In the genomic region with DNA sequence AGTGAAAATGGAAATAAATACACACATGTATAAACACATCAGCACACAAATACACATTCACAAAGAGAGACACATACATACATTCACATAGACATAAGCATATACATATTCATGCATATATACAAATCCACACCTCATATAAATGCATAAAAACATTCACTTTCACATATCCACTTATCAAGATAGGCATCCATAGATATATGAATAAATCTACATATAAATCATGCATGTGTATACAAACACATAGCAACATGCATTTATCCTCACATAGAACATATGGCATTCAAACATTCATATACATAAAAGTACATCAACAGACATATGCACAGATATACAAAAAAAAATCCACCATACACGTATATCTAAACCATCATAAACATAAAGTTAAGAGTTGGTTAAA, we compare ENCODE assay signal across 17 mouse cellular contexts.
"Had no signal": no experiment of that assay in that cellular context is flagged by ENCODE, and none has a peak within 500 bp of the region (broad histone marks: within the 10 kb centered on the region; RNA-seq: fewer than 3 reads in every experiment).

No protein-coding gene starts in this region.

- H3K9me3 ChIP-seq: lung, embryonic 15.5 days; megakaryocyte, embryonic 14.5 days; midbrain, embryonic 13.5 days; midbrain, embryonic 15.5 days; neural tube, embryonic 12.5 days; stomach, embryonic 15.5 days had no signal

- H3K27ac ChIP-seq: lung, embryonic 15.5 days; macrophage; midbrain, embryonic 13.5 days; midbrain, embryonic 15.5 days; neural tube, embryonic 12.5 days; stomach, embryonic 15.5 days; stomach, postnatal 0 days had no signal

- H3K27me3 ChIP-seq: lung, embryonic 15.5 days; megakaryocyte, embryonic 14.5 days; midbrain, embryonic 13.5 days; midbrain, embryonic 15.5 days; neural tube, embryonic 12.5 days; stomach, embryonic 15.5 days had no signal

- H3K4me2 ChIP-seq: lung, embryonic 15.5 days; midbrain, embryonic 11.5 days; midbrain, embryonic 13.5 days; midbrain, embryonic 15.5 days; neural tube, embryonic 12.5 days; stomach, embryonic 15.5 days had no signal

- ATAC-seq: lung, postnatal 0 days; midbrain, embryonic 13.5 days; midbrain, embryonic 15.5 days had no signal

- H3K4me3 ChIP-seq: lung, embryonic 15.5 days; megakaryocyte, embryonic 14.5 days; midbrain, embryonic 13.5 days; midbrain, embryonic 15.5 days; neural tube, embryonic 12.5 days; stomach, embryonic 15.5 days had no signal

- H3K4me1 ChIP-seq: lung, embryonic 15.5 days; megakaryocyte, embryonic 14.5 days; midbrain, embryonic 13.5 days; midbrain, embryonic 15.5 days; neural tube, embryonic 12.5 days; stomach, embryonic 15.5 days had no signal

- H3K9ac ChIP-seq: lung, embryonic 15.5 days; midbrain, embryonic 13.5 days; midbrain, embryonic 15.5 days; neural tube, embryonic 12.5 days; stomach, embryonic 15.5 days had no signal

- H3K36me3 ChIP-seq: lung, embryonic 15.5 days; midbrain, embryonic 13.5 days; midbrain, embryonic 15.5 days; neural tube, embryonic 12.5 days; stomach, embryonic 15.5 days had no signal

- DNase-seq: lung, adult 2 months; lung, postnatal 14 days; lung, postnatal 36 days; right cerebral cortex, postnatal 14 days; thymus, adult 2 months; thymus, postnatal 25 days; thymus, postnatal 4 days had no signal
